Mouse (Mus musculus): ENCODE results near the gene Gmds.

Gene Gmds

DNA sequence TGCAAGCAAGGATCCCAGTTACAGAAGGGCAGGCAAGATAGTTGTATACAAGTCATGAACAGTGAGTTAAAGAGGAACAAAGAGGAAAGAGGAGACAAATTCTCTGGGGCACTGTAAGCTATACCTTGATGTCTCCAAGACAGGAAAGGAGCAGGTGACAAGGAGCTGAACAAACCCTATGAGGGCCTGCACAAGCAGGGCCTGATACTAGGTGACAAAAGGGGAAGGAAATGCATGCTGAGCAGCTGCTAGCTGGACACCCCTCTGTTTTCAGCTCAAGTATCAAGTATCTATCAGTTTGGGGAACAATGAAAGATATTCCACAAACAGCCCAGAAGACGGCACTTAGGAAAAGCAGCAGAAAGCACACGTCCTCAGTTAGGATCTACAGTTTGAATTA lies 193.4 kb downstream of the Gmds start:
- DNase-seq: no peak

DNA sequence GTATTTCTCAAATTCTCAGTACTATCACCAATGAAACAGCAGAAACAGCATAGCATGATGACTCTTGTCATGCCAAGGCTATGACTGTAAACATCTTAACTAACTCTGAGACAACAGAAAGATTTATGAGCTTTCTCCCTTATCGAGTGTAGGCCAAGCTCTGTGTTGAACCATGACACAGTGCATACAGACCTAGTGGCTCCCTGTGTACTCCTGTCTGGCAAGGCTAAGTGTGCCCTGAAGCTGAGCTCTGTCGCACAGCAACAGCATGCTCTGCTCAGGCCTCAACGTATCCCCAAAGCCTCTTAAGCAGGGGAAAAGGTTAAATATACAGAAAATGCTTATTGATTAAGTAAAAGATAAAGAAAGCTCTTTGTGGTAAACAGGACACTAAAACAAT lies 194.9 kb downstream of the Gmds start:
- DNase-seq: no peak

DNA sequence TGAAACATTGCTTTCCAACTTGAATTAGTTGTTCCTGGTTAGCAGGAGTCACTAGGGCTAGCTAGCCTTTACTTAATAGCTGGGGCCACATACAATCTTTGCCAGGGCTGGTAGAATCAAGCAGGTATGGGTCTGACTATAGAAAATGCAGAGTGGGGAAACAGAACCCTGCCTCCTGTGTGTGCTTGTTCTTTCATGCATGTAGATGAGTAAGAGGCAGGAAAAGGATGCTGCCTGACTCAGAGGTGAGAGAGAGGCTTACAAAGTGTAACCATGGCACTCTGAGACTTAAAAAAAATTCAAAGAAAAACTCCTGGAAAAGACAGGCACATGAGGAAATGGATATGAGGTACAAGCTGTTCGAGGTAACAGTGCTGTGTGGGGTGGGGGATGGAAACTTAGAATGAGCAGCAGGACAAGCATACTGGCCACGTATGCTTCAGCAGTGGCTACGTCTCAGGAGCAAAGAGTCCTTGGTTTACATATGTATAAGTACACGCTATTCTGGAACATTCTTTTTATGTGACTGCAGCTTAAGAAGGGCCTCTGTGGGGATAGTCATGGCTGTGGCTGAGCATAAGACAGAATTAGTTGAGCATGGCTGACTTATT lies 203.8 kb downstream of the Gmds start:
- DNase-seq: no peak

DNA sequence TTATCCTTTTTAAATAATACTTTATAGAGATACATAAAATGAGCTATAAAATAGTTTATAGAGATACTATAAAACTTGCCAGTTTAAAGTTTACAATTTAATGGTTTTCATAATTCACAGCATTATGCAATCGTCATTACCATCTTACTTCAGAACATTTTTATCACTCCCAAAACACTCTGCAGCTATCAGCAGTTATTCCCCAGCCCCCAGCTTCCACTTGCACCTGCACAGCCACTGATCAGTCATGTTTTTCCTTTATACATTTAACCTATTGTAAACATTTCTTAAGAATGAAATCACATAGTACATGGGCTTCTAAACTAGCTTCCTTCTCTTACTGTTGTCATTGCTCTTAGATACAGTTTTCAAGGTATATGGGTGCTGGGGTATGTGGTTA lies 208.6 kb downstream of the Gmds start:
- DNase-seq: no peak

DNA sequence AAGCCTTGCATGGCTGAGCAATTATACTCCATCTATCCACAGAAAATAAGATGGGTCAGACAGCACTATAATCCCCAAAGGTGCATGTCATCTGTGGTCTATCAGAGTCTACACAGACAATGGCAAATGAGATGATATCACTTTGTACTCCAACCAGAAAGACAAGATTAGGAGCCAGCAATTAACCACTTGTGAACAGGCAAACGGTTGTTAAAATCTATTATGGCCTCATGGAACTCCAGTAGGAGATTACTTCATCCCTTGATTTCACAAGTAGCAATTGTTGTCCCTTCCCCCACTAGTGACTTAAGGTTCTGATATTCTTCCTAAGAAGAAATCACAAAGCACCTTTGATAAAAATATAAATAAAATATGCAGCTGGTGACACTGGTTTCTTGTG lies 220.2 kb downstream of the Gmds start:
- no peak for DNase-seq

DNA sequence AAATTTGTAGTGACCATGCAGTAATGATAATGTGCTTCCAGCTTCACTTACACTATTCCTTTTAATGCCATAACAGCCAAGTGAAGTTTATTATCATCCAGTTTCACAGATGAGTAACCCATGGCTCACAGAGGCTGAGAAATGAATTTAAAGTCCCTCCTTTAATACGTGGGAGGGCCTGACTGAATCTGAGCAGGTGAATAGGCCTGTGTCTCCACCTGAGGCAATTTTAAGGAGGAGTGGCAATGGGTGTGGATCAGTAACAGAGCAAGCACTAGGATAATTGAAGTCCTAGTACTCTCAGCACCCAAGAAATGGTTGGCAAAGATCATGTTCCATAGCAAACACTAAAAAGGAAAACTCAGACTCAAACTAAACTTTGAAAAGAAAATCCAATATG lies 223.1 kb downstream of the Gmds start:
- DNase-seq: no peak

DNA sequence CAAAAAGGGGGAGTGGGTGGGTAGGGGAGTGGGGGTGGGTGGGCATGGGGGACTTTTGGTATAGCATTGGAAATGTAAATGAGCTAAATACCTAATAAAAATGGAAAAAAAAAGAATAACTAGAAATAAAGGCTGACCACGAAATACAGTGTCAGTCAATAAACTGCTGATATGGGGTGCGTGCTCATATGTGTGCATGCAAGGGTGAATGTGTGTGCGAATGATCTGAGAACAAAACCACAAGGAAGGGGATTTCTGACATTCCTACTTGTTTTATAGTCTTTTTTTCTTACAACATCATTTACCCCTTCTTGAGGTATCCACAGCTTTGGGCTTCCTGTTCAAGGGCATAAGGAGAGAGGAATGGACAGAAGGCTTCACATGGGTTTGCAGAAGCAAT lies 224.7 kb downstream of the Gmds start:
- no peak for DNase-seq

DNA sequence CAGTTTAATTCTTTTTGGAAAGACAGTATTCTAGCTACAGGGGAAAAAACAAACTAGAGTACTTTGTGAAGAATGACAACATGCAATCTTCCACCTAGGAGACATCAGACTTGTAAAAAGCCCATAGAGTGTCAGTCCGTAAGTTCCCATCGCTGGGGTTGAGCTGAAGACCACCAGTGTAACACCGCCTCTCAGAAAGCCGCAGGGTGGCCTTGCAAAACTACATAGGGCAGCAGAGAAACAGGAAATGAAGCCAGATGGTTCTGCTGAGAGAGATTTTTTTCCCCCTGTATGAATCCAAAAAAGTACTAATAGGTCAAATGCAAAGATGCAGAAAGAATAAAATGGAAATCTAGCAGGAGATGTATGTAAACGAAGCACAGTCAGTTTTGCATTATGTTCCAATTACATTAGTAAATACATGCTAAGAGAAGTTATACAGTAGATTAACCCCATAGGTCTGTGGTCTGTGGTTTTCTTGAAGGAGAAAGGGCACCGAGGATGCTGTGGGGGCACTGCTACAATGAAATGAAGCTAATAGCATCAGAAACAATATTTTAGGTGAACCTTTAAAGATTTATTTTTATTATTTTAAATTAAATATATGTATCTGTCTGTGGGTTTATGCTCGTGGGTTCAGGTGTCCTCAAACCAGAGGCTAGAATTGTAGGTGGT lies 250.1 kb downstream of the Gmds start:
- DNase-seq: no peak

DNA sequence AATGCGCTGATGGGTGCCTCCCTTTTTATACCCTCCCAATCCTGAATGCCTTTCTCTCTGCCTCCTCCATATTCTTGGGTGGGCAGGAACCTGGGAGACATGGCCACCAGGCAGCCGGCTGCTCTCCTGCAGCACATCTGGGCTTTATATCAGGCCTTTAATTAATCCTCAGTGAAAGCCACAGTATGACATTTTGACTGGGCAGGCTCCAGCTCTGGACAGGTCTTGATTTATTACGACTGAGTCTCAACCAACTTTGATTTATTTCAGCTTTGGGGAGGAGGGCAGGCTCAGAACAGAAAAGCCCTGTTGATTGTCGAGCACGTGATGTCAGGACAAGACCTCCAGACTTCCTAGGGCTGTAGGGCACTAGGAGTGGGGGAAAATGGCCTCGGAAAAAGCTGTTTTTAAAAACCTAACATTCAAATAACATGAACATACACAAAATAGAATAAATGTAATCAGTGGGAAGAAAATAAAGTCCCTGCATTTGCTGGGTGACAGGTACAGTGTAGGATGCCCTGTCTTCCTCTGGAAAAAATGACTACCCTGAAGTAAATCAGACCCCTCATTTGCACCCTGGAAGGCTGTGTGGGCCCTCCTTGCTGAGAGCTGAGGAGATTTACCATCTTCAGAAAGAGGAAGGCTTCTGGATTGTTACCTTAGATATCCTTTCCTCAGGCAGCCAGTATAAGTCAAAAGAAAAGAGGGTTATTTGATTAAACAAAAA lies 257.9 kb downstream of the Gmds start:
- no peak for DNase-seq

DNA sequence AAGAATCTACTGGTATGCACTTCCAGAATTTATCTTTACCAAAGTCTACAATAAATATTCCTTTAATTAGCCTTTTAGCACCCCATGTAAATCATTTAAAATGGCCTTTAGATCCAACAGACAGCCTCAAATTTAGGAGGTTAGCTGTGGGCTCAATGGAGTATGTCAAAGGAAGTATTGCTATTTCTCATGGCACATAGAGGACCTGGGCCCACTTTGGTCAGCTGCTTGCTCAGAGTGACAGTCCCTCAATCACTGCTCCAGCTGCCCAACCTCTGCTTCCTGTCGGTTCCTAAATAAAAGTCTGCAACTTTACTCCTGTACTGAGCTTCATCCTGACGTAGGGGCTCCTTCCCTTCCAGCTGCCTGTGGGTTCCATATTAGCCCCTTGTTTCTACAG lies 264.9 kb downstream of the Gmds start:
- DNase-seq: no peak

DNA sequence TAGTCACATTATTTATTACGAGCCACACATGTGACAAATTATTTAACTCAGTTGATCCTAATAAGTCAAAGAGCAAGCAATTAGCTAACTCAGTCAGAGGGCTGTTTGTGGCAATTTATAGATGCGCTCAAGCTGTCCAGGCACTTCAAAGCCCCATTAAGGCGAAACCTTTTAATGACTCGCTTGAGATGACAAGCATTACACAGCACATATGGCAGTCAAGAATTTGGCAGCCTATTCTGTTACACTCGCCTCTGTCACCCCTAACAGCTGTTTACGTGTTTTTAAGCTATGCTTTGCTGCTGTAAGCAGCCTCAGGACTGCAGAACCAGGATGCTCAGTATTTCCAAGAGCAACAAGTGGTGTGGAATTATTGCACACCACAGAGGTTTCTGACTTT lies 283.2 kb downstream of the Gmds start:
- DNase-seq: no peak

DNA sequence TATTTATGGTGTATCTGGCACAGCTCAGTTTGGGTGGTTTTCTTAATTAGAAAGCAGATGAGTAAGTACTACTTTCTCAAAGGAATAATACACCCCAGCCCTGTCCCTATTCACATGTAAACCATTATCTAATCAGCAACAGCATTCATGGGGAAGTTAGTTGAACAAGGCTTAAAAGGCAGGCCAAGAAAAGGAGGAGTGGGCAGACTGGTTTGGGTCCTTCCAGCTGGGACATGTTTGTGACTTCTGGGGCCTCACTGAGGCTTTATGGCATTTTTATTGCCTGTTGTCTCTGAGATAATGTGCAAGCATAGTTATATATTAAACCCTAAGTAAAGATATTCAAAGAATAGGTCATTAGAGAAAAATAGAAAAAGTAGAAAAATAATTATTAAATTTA lies 285.0 kb downstream of the Gmds start:
- no peak for DNase-seq

DNA sequence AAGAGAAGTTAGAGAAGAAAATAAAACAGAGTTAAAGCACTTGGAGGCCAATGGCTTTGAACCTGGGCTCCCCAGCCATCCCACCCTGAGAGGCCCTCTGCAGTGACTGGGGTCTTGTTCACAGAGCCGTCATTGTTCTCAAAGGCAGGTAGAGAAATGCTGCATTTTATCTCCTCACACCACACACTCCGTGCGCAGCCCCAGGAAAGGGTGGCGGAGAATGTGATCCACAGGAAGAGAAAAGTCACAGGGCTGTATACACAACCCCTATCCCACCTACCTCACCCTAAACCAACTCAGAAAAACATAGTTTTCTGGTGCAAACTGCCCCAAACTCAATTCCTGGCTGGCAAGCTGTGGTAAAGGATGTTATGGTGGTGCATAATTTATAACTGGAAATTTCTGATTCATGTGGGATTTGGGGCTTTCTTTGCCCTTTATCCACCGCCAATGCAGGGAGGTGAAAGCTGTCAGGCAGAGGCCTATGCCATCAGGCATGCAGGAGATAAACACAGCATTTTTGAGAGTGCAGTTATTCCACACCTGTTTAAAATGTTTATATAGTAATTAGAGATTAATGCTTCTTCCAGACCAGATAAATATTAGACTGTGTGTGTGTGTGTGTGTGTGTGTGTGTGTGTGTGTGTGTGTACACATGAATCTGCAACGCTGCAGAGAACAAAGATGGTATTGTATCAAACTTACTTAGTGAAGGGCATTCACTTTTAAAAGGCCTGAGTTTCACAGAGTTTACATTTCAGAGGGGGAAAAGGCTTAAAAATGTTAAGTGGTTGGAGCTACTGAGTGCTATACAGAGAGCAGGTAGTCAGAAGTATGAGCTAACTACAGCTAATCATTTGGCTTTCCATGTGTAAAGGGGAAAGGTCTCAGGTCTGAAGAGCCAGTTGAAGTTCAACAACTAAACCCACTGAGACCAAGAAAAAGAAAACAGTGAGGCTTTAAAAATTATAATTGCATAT lies 290.3 kb downstream of the Gmds start:
- DNase-seq: no peak

DNA sequence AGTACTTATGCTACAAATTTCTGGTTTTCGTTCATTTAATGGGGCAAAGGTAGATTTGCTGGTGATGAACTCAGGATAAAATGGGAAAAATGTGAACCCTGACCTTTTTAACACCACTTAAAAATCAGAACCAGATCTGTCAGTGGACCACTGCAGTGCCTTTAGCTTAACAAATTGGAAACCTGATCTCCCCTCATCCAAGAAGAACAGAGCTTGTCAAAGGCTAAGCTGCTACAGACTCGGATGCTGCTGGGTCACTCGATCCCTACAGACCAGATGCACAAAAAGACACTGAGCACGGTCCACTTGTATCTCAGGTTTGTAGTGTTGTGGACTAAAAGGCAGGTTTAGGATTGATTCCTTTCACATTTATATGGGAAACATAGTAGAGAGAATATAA lies 291.6 kb downstream of the Gmds start:
- DNase-seq: no peak

DNA sequence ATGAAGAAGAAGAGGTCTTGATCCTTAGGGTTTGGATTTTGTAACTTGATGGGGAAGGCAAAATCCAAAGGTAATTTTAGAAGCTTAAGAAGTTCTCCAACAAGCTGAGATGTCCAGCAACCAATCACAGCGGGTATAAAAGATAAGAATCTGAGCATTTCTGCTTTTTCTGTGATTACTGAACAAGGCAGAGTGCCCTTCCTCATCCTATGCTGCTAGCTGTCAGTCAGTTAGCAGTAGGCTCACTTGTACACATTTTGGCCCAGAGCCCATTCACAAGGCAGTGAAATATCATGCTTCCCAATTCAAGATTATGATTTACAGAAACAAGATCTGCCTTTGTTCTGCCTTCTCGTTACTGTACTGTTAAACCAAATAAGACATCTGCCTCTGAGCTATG lies 295.8 kb downstream of the Gmds start:
- no peak for DNase-seq

DNA sequence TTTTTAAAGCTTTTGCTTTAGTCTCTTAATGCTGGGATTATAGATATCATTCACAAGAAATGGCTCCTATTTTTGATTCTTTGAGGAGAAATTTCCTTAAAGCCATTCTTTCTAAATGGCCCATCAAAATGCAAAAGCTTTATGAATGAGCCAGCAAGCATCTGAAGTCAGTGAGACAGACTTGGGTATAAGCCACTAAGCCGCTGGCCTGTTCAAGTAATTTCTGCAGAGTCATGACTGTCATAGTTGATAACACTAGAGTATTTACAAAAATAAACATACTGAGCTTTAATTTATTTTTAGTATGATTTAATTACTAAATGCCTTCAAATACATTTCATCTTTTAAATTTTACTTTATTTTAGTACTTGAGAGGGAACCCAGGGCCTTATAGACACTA lies 297.7 kb downstream of the Gmds start:
- no peak for DNase-seq

DNA sequence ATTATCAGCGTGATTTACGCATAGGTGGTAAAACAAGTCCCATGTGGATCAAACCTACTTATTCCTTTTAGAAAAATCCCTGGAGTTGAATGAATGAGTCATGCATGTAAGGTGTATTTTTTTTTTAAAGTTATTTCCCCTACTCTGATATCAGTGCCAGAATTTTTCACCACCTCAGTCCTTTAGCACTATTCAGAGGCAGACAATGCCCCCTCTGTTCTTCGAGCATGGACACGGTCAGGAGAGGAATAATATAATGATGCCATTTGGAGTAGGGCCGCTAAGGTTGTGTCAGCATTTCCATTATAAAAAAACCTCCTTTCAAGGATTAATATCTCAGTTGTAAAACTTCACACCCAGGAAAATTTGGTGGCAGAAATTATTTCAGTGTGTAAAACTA lies 301.6 kb downstream of the Gmds start:
- no peak for DNase-seq

DNA sequence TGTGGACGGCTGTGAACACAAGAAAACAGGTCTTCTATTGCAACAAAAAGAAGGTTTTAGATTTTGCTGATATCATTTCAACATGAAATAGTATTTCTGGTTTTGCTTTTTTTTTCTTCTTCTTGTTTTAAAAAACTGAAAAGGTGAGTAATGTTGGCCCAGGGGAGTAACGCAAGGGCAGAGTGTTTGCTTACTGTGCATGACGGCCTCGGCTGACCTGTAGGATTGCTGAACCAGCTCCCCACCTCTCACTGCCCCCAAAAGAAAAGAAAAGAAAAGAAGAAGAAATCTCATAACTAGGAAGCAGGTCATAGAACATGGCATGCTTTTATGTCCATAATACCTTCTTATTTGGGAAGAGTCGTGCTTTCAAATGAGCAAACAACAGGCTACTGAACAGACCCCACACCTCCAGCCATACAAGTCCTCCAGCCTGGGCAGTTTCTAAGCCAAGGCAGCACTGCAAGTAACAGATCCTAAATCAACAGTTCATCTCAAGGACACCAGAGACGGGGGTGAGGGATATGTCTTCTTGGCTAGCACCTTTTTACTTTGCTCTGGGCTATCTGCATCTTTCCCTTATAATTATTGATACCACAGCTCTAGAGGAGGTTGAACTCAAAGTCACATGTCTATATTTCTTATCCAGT lies 303.6 kb downstream of the Gmds start:
- DNase-seq: no peak

DNA sequence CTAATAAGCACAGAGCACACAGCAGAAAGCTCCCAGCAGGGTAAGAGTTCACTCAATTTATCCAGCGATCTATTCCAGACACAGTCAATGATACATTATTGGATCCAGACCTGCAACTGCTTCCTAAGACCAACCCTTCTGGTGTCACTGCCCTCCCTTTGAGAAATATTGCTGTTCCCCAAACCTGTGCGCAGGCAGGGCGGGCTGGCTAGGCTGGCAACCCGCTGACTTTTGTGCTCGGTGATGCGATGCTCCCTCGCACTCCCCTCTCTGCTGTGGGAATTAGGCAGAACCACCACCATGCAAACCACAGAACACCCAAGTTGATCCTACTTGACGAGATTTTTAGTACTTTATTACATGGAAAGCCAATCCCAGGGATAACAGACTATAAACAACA lies 304.4 kb downstream of the Gmds start:
- no peak for DNase-seq

DNA sequence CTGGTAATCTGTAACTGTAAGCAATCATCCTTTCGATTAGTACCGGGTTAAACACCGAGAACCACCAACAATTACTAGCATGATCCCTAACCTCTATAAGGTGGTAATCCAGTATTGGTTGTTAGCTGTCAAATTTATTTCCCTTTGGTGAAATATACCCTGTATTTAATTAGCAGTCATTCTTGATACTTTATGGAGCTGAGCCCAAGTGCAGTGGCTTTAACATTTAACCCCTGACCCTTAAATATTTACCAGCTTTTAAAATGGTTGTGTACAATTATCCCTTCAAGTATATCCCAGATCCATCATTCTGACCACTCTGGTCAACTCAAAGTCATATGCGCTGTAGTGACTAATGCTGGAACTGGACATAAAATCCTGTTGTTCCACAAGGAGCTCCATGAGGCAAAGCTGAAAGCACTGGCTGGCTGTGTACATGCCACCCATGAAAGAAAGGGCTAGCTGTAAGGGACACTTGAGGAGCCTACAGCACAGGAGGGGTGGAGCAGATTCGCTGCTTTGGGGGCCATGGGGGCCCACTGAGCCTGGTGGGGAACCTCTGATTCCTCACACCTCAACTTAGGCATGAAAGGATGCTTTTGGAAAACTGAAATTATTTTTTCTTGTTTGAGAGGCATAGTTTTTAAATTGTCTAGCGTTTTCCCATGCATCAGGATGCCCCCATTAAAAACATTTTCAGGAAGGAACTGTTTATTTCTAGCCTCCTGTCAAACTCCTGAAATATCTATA lies 312.1 kb downstream of the Gmds start:
- peak; percentile 53 for DNase-seq

DNA sequence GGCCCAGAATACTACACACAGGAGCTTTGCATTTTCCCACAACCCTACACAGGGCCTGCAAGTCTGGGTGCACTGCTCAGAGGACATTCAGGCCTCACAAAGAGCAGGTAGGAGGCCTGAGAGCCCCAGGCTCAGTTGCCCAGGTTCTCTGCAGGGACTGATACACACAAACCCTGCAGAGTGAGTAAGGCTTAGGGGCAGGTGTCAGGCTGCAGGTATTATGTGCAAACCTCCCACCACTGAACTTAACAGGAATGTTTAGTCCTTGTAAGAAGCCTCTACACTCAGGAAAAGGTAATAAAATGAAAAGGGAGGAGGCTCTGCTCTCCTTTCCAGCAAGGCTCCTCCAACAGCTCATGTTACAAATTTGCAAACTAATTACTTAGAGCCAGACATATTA lies 313.7 kb downstream of the Gmds start:
- no peak for DNase-seq
